10 mouse cellular contexts compared by ENCODE assay signal in the genomic region with DNA sequence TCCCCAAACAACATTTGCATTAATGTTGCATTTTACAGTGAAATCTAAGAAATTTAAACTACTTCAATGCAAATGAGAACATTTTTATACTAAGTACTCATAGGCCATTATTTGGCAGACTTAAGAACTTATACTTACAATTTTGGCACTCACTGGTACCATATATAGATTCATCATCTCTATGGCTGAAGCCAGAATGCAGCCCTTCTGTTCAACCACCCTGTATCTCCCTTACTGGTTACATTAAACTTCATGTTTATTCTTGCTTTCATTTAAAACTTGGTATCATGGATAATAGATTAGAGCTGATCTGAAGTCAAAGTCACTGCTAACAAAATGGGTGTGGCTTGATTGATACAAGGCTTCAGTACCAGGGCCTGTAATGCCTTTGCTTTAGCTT.
"Had no signal": no experiment of that assay in that cellular context is flagged by ENCODE, and none has a peak within 500 bp of the region (broad histone marks: within the 10 kb centered on the region; RNA-seq: fewer than 3 reads in every experiment).

No protein-coding gene starts in this region.

- DNase-seq: lung, adult 18-20 months; lung, embryonic 14.5 days; lung, postnatal 10 days; retina, postnatal 1 day; right cerebral cortex, adult 18-20 months; right cerebral cortex, postnatal 25 days; right cerebral cortex, postnatal 4 days; thymus, adult 2 months; thymus, postnatal 25 days; thymus, postnatal 4 days had no signal
